Mouse (Mus musculus) layer of hippocampus, adult 9-10 months (tissue): ENCODE results near the gene Vps37b.

Experiments
- DNase-seq: peaks from one replicate; pipeline ENCODE4 v3.0.0; 2022; ENCODE audit warnings: low spot score

The Vps37b gene

DNA sequence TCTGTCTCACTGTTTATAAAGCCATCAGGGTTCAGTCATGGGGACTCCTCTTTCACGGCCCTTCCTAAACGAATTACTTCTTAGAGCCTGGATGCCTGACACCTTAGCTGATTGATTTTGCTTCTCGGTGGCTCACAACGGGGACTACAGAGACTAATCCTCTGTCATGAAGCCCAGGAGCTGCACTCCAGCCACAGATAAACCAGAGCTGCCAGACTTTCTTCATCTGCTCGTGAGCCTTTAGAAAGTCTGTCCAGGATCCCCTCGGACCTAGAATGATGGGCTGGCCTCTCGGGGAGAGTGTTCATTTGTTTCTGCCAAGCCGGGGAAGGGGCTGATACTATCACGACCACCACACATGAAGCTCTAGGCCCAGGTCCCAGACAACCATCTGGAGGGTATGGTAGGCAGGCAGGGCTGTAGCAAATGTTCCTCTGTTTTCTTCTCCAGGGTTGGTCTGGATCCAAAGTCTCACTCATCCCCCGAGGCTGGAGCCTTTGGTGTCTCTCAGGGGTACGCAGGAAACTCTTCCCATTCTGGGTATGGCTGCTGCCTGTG lies 13.5 kb upstream of the Vps37b start:
- no peak for DNase-seq

DNA sequence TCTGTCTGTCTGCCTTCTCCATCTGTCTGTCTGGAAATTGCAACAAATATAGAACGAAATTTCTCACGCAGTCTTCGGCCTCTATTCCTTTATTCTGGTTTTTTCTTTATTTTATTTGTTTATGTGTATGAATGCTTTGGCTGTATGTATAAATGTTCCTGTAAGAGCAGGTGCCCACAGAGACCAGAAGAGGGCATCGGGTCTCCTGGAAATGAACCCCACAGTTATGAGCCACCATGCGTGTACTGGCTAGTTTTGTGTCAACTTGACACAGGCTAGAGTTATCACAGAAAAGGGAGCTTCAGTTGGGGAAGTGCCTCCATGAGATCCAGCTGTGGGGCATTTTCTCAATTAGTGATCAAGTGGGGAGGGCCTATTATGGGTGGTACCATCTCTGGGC lies 11.9 kb upstream of the Vps37b start:
- no peak for DNase-seq

DNA sequence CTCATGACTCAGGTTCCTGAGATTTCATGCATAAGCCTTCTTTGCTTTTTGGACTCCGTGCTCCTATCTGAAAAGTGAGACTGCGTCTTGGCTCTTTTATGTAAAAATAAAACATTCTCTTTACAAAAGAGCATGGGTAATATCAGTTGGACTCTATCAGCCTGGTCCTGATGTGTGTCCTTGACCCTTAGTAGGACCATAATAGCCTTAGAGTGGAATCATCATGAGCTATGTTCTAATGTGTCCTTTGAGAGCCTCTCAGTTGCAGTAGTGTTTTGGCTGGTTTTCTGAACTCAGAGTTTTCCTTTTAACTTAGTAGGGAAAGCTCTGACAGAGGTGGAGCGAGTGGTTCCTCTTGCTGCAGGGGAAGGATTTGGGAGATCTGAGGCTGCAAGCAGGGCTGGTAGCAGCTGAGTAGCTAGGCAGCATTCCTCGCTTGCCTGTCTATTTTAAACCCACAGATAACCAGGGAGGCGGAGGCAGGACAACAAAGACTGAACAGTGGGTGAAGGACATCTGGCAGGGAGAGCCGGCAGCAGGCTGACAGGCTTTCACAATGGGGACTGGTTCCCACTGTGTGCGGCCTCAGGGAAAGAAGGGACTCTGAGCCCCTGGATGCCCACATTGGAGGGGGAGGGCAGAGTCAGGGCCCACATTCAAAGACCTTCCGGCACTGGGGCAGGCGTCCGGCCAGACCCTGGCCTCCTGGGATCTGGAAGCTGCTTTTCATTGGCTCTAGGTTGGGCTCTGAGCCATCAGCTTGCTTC lies 11.3 kb upstream of the Vps37b start:
- peak; percentile 71 for DNase-seq

DNA sequence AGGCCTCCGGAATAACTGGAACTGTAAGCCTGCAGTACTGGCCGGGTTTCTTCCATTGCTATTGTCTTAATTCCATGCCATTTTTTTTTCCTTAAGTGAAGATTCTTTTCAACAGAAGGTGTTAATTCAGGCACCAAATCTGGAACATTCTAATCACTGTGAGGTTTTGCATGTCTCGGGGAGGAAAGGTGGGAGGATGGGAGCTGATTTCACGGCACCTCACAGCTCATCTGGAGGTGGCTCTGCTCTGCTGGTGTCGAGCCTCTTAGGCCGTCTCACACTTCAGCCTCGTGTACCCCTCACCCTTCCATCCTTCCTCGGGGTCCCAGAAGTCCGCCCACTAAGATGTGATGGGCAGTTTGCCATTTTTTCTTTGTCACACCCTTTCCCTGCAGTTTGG lies 9.0 kb upstream of the Vps37b start:
- no peak for DNase-seq

DNA sequence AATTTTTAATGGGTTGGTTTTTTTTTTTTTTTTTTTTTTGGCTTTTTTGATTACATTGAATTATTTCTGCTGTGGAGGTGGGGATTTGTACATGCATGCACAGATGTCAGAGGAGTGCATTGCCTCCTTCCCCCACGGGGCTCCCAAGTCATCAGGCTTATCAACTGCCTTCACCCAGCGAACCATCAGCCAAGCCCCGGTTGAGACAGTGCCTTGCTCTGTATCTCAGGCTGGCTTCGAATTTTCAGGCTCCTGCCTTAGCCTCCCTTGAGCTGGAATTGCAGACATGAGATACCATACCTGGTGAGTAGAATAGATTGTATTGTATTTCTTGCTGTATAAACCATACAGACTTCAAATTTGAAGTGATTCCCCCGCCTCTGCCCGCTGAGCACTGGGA lies 7.5 kb upstream of the Vps37b start:
- DNase-seq, result no peak

DNA sequence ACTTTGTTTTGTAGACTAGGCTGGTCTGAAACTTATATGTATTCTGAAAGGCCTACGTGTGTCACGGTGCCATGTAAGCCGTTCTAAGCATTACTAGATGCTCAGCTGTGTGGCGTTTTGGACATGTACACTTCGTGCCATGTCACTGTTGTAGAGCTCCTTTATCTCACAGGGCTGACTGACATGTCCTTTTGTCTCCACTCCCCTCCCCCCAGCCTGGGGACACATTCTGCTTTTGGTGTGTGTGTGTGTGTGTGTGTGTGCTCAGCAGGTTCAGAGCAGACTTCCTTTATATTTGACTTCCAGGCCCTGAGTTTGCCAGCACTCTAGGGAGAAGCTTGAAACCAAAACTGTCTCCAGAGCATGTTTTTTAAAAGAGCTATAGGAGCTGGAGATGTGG lies 4.8 kb upstream of the Vps37b start:
- DNase-seq, result no peak

DNA sequence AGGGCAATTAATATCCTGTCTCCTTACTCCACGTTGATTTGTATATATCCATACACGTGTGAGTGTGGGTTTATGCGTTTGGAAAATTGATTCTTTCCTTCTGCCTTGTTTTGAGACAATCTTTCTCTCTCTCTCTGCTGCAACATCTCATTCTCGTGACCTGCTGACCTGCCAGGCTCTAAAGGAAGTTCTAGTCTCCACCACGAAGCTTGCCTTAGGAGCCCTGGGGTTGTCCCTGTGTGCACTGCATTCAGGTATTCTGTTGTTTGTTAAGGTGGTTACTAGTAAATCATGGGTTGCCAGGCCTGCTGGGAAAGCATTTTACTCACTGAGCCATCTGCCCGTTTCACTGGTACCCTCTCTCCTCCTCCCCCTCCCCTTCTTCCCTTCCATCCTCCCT lies 4.3 kb upstream of the Vps37b start:
- no peak for DNase-seq

DNA sequence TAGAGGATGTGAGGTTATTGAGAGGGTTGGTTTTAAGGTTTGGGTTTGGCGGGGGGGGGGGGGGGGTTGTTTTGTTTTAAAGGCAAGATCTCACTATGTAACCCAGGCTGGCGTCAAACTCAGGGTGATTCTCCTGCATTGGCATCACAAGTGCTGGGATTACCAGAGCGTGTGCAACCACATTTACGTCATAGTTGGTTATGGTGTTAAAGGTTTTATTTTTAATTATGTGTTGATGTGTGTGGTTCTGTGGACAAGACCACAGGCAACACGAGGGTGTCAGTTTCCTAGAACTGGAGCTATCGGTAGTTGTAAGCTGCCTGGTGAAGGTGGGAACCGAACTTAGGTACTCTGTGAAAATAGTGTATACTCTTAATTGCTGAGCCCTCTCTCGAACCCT lies 3.7 kb upstream of the Vps37b start:
- DNase-seq, result no peak

DNA sequence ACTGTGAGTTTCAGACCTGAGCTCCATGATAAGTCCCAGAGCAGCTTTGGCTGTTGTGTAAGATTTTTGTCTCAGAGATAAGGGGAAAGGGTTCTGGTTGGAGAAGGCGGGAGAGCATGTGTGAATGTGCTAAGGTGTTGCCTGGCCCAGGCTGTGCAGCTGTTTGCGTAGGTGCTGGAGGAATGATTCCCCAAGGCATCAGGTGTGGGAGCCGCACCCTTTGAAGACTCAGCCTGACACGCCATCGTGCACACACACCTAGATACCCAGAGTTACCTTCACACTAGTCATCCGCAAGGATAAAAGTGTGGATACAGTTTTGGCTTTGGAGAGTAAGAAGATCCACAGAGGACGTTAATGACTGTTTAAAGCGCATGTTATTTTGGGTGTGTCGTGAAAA lies 3.3 kb upstream of the Vps37b start:
- no peak for DNase-seq

DNA sequence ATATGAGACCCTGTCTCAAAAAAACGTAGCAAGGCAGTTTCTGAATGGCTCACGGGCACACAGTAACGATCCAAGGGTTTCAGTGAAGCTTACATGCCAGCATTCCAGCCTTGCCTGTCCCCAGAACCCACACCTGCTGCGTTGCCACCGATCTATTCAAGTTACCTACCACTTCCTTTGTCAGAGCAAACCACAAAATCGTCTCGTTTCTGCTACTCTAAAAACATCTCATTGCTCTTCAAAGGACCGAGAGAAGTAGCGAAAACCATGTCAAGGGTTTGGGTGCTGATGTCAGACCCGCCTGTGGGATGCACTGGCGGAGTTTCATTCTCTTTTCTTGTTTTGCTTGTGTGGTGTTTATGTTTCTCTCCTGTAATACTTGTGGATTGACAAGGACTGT lies 2.4 kb upstream of the Vps37b start:
- no peak for DNase-seq

DNA sequence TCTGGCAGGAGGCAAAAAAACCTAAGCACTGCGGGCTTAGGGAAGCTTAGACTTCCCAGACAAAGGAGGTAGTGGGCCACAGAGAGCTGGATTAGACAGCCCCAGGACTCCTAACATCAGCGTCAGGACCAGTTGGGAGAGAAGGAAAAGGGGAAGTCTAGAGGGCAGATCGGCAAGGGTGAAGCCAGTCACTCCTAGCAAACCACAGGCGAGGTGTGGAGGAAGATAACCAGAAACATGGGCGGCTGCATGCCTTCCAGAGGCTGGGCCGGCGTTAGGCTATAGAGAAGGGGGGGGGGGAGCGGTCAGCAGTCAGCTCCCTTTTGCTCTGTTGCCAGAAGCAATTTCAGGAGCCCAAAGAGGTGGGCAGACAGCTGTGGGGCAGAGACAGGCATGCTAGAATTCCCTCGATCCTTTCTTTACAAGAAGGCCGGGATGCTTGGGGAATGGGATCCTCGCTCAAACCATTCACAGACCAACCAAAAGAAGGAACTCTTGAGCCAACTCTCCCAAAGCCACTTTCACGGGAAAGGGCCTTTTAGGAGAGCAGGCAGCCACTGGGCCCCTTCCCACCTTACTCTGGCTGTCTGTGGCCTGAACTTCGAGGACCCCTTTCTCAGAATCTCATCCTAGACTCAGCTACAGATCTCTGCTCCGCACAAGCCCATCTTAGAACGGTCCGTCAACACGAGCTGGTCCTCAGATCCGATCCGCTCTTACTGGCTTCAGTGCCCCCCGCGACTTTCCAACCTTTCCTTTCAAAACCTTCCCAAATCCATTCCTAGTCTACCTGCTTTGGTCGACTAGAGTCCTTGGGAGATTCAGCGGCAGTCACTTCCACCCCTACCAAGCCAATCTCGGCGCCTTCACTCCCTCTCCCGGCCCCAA lies 758 bp downstream of the Vps37b start:
- no peak for DNase-seq

DNA sequence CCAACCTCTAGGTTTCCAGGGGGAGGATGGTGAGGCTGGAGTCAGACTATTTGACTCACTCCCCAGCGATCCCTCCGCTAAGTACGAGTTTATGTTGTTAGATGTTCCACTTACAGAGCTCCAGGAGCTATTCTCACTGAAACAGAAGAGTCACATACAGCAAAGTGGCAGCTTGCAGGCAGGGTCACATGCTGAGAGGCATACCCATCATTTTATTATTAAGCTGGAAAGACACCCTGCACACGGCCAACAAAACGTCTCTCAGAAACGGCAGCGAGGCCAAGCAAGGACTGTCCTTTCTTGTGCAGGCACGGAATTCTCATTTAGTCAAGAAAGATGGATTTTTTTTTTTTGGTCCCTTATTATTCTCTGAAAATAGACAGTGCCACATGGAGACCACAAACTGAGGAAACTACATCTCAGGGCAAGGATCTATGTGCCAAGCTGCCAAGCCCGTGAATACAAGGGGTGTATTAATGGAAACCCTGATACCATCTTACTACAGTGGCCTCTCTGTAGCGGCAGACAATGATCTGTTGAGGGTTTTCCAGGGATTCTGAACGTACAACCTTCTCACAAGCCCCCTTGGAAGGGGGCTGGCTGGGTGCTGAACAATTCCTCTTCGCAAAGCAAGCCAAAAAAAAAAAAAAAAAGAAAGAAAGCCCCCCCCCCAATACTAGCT lies 1.5 kb downstream of the Vps37b start:
- DNase-seq, result no peak

DNA sequence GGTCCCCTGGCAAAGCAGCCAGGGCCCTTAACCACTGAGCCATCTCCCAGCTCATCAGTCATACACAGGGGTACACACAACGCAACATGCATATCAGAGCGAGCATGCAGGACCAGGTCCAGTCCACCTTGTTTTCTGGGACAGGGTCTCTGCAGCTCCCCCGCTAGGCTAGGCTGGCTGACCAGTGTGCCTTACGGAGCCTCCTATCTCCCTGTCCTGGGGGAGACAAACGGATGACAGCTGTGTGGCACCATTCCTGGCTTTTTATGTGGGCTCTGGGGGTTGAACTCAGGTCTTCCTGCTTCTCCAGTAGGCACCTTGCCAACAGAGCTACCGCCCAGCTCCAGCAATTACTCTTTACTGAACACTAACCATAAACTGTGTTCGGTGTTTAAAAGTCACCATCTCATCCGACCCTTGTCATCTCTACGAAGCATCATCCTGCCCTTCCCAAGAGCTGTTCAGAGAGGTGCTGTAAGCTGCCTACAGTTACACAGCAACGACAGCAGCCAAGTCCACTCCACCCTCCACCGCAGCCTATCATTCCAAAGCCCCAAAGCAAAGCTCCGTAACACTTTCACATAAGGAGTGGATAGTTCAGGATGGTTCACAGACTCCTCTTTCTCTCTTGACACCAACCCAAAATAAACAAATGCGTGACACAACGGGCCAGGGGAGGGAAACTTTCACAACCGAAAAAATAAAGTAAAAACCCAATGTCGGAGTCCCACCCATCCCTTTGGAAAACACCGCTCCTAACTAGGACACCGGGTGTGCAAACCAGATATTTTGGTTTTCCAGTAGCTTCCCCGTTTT lies 2.6 kb downstream of the Vps37b start:
- no peak for DNase-seq

DNA sequence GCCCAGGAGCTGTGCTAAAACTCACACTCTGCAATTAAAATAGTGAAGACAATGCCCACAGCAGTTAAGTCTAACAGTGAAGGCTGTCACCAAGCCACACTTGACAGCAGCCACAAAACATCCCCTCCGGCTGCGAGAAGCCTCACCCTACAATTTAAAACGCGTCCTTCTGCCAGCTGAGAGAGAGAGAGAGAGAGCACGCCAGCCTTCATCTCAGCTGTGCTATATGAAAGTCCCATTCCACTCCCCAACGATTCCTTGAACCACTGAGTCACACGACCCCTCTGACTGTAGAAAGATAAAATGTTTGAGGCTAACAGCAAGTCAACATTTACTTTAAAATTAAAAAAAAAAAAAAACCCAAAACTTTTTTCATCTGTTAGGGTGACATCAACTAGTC lies 3.4 kb downstream of the Vps37b start:
- DNase-seq, result no peak

DNA sequence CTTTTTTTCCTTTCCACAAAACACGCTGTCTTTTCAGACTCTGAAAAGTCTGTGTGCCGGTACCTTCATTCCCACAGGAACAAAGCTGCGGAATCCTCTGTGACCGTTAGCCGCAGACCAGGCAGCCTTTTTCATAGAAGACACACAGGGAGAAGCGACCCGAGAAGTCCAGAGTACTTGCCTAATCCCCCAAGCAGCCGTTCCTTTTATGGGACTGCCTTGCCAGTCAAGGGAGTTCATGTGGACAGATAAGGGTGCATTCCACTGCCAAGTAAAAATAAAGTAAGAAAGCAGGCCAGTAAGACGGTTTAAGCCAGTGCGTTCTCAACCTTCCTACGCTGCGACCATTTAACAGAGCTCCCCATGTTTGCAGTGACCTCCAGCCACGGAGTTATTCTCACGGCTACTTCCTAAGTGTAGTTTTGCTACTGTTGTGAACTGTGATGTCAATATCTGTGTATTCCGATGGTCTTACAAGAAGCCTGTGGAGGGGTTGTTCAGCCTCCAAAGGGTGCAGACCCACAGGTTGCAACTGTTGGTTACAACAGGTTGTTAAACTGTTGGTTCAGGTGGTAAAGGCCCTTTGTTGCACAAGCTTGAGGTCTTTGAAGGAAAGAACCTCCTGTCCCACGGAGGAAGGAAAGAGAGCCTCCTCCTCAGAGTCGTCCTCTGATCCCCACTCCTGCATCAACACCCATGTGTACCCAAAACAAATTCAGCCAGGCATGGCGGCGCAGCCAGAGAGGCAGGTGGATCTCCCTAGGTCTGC lies 4.2 kb downstream of the Vps37b start:
- DNase-seq, result no peak

DNA sequence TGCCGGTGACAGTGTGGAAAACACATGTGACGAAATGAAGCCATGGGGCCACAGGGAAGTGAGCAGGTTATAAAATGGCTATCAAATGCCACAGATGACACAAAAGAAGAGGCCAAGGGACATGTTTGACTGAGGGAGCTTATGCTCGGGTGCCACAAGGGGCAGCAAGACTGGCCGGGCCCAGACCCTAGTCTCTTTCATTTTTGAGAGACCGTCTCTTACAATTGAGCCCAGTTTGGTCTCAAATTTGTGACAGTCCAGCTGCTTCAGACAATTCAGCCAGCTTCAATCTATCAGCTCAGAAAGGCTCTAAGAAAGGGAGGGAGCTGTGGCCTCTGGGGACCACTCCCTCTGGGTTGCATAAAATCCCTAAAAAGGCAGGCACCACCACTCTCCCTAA lies 5.5 kb downstream of the Vps37b start:
- DNase-seq, result no peak

DNA sequence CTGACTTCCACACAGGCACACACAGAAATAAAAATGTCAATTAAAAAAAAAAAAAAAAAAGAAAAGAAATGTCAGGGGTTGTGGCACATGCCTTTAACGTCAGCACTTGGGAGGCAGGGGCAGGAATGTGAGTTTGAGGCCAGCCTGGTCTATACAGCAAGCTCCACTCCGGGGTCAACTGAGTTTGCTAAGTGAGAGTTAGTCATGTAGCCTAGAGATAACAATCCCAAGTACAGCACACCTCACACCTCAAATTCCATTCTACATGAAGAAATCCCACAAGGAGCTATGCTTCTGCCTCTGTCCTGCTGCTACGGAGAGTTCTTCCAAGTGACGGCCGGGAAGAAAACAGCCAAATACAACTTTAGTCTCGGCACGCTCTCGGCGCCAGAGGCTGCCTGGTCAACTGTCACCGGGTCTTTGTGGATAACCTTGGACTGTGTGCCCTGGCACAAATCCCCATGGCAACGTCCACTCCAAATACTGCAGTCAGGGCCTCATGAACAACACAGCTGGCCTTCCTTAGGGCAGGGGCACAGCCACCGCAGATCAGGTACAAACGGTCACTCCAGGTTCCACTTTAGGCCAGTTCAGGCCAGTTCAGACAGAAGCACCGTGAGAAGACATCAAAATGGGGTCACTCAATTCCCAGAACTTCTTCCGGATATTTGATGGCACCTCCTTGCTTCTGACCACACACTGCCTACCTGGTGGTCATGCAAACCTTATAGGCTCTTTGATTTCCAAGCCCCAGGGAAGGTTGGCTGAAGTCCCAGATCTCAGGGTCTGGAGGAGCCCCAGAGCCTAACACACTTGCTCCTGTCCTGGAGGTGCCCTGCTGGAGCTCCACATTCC lies 6.3 kb downstream of the Vps37b start:
- no peak for DNase-seq

DNA sequence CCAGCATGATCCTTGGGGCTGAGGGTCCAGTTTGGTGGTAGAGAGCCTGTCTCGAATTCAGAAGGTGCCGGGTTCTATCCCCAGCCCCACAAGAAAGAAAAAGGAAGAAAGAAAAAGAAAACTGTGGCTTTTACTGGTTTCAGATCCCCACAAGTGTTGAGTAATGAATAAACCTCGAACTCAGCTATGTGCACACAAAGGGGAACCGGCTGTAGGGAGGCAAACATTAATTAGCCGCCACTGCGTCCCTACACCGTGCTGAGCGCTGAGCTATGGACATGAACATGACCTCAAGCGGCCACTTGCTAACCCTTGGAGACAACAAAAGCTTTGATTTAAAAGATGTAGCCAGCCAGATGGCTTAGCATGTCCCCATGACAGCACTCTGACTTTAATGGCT lies 6.9 kb downstream of the Vps37b start:
- no peak for DNase-seq

DNA sequence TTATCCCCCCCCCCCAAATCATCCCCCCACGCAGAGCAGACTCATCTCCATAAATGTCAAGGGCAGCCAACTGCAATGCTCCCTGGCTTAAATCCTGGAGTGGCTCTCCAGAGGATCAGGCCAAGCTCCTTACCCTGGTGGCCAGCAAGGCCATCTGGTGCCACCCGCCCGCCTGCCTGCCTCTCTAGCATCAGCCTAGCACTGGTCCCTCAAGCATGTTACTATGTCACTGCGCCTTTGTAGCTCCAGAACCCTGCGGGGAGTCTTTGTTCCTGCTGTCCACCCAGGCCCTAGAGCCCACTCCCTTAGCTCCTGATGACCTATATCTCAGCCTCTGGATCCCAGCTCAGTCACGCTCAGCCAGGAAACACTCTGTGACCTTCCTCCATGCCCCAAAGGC lies 7.4 kb downstream of the Vps37b start:
- no peak for DNase-seq

DNA sequence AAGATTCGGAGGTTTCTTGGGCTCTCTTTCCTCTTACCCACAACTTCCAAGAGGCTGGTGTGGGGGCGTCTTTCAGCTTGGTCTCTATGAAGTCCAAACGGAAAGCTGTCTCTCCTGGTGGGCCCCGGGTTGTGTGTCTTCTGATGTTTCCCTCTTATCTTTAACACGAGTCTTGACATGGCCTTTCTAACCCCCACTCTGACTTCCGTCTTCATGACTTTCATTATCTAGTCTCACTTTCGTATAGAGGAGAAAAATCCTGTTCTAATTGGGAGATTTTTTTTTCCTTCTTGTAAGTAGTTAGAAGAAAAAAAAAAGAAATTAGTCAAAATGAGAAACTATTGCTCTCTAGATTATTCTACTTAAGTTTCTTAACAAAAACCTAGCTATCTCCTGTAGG lies 9.7 kb downstream of the Vps37b start:
- DNase-seq, result no peak
